Mouse (Mus musculus) embryonic facial prominence, embryonic 11.5 days (tissue): ENCODE results near the gene Atp5d. TPM values are rescaled to one million over a fixed set of nuclear protein-coding genes. Genes with fewer than 3 reads are reported as not detected.

ENCODE experiments used
- ATAC-seq: fragments of 200-750 bp; cut with Nextera tagmentation; replicated peaks from 2 replicates; pipeline ENCODE4 v1.8.0; 2017; ENCODE audit warnings: low read depth; ENCODE audit not compliant: insufficient number of reproducible peaks, low FRiP score, low TSS enrichment
- DNase-seq: peaks from one replicate; pipeline ENCODE4 v3.0.0-alpha.2; 2015; ENCODE audit warnings: low spot score
- H3K27ac ChIP-seq: fragments of 300-500 bp; sonication (generic); replicated peaks from 2 replicates; pipeline ENCODE4 v1.5.1; 2014; ENCODE audit warnings: mild to moderate bottlenecking, low read depth, low read length, control low read depth
- H3K27me3 ChIP-seq: fragments of 300-500 bp; sonication (generic); 2 replicates; pipeline ENCODE4 v1.6.1; 2014; ENCODE audit warnings: mild to moderate bottlenecking, low read length, moderate library complexity, mixed read lengths; ENCODE audit not compliant: control insufficient read depth, insufficient read depth
- H3K36me3 ChIP-seq: fragments of 300-500 bp; sonication (generic); replicated peaks from 2 replicates; pipeline ENCODE4 v1.6.1; 2014; ENCODE audit warnings: low read depth, mild to moderate bottlenecking, low read length, moderate library complexity, mixed read lengths; ENCODE audit not compliant: control insufficient read depth, insufficient read depth
- H3K4me1 ChIP-seq: fragments of 300-500 bp; sonication (generic); 2 replicates; pipeline ENCODE4 v1.6.1; 2014; ENCODE audit warnings: low read length, mixed read lengths; ENCODE audit not compliant: control insufficient read depth, insufficient read depth
- H3K4me2 ChIP-seq: fragments of 300-500 bp; sonication (generic); 2 replicates; pipeline ENCODE4 v1.6.1; 2014; ENCODE audit warnings: low read depth, mild to moderate bottlenecking, control low read depth, low read length, moderate library complexity
- H3K4me3 ChIP-seq: fragments of 300-500 bp; sonication (generic); 2 replicates; pipeline ENCODE4 v1.5.1; 2014; ENCODE audit warnings: low read depth, low read length, control low read depth
- H3K9ac ChIP-seq: fragments of 300-500 bp; sonication (generic); replicated peaks from 2 replicates; pipeline ENCODE4 v1.6.1; 2014; ENCODE audit warnings: mild to moderate bottlenecking, control low read depth, low read length
- H3K9me3 ChIP-seq: fragments of 300-500 bp; sonication (generic); replicated peaks from 2 replicates; pipeline ENCODE4 v1.6.1; 2016; ENCODE audit warnings: mild to moderate bottlenecking, low read length, inconsistent platforms, mixed read lengths; ENCODE audit not compliant: control insufficient read depth
- WGBS: fragments of 180-500 bp; shearing (Covaris S2); extraction: QIAGEN DNeasy Blood & Tissue Kit; methylation state at CpG from one replicate; pipeline ENCODE4 v1.1.7; 2014; 5-methylcytosine and 5-hydroxymethylcytosine counted together
- polyA plus RNA-seq: library from polyadenylated mRNA; unstranded; fragments of >200 nt; fragmentation: Nextera tagmentation; extraction: Ambion mirVana; gene quantifications from 2 replicates; pipeline ENCODE4 v1.2.1, GENCODE M21; 2014

Gene Atp5d
- polyA plus RNA-seq, 1 experiment from 2014 or later: 360 TPM

DNA sequence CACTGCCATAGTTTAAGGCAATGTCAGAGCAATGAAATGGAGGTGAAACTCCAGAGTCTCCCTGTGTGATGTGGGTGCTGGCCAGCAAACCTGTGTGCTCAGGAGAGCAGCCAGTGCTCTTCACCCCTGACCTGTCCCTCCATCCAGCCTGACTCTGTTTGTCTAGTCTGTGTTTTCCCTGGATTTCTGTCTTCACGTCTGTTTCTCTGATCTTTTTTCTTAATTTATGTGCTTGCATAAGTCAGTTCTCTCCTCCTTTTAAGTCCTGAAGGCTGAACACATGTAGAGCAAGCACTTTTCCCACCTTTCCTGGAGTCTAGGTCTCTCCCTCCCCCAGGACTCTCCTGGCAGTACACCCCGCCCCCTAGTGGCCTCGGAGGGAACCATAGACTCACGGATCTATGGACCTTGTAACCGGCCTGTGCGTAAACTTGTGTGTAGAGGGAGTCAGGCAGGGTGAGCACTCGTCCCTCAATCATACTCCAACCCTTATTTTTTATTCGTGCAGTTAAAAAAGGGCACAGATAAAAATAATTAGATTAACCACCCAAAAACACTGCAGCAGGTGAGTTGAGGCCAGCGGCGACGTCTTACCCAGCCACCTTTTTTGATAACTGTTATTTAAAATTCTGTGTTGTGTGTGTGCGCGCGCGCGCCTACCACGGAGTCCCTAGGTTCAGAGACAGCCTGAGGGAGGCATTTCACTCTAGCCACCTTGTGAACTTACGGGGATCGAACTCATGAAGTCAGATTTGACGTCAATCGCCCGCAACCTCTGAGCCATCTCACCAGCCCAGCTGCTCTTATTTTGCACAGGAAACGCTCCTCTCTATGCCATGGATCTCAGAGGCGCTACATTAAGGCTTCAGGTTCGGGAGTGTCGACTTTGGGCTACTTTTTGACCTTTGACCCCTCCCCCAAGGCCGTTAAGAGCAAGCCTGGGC lies 23.8 kb upstream of the Atp5d start:
- peak overlapping the region; percentile 61 for H3K4me2 ChIP-seq
- DNase-seq (peak; percentile 98), ATAC-seq (peak; percentile 68)
- H3K9me3 ChIP-seq: no peaks in the 10 kb centered on the region
- 2% methylated on average over 27 of the region's 27 CpGs for WGBS
- H3K4me3 ChIP-seq: peak overlapping the region; percentile 95
- H3K27ac ChIP-seq: peak overlapping the region; percentile 59; the same call in 1 of the 2 replicates
- H3K27me3 ChIP-seq: no peaks in the 10 kb centered on the region
- H3K9ac ChIP-seq: peak overlapping the region; percentile 58
- peaks cover 2% of the 10 kb centered on the region; the same call in 1 of the 2 replicates for H3K36me3 ChIP-seq
- H3K4me1 ChIP-seq: peaks cover 13% of the 10 kb centered on the region

DNA sequence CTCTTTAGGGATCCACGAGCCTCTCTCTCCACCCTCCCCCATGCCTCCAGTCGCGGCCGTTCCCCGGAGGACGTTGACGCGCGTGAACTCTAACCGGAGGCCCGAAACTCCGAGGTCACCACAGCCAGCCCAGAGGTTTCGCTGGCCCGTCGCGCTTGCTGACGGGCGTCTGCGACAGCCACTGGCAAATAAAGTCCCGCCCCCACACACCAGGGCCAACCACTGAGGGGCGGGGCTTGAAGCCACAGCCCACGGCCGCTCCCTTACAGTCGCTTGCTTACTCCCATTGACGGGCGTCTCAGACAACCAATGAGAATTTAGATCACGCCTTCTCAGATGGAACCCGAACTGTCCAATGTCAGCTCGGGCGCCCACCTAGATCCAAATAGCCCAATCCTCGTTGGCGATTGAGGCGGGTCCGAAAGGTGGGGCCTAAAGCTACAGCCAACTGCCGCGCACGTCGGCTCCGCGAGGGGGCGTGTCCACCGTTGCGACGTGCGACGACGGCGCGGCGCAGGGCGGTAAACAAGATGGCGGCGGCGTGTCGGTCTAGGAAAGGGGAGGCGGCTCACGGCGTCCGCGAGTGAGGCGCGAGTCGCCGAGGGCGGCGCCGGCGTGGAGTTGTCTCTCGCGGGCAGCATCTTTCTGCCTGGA lies 23.0 kb upstream of the Atp5d start, which contains the start of gene Stk11:
Gene Stk11, plus strand, starts transcription at position 514 of the 654 bp plus-strand sequence.
- Histone ChIP-seq H3K27ac (peak within 1 kb of the TSS; percentile 59; the same call in 1 of the 2 replicates), H3K4me2 (peak within 1 kb of the TSS; percentile 86), H3K4me3 (peak within 1 kb of the TSS; percentile 95), H3K27me3 (no peaks in the 10 kb centered on the region), H3K9me3 (no peaks in the 10 kb centered on the region), H3K36me3 (peaks cover 2% of the 10 kb centered on the region), H3K4me1 (peaks cover 13% of the 10 kb centered on the region), H3K9ac (peak within 1 kb of the TSS; percentile 87)
- ATAC-seq (peak; percentile 98), DNase-seq (peak; percentile 100)
- under 1% methylated on average over 70 of the region's 70 CpGs for WGBS

DNA sequence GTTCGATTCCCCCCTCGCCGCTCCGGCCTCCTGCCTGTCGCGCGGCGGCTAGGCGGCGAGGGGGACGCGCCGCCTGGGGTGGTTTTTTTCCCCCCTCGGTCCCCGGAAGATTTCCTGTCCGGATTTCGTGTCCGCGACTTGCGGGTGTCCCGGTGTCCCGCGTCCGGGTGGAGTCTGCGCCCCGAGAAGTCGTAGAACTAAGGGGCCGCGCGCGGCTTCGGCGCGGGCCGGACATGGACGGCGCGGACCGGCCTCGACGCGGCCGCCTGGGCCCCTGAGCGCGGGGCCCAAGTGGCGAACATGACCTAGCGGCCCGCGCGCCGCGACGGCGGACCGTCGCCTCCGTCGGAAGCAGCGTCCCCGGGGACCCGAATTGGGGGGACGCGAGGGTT lies 22.5 kb upstream of the Atp5d start:
- Histone ChIP-seq H3K9ac (peak overlapping the region; percentile 87), H3K36me3 (peaks cover 2% of the 10 kb centered on the region), H3K4me1 (peaks cover 13% of the 10 kb centered on the region), H3K27me3 (no peaks in the 10 kb centered on the region), H3K9me3 (no peaks in the 10 kb centered on the region), H3K4me3 (peak overlapping the region; percentile 95), H3K4me2 (peak overlapping the region; percentile 86), H3K27ac (peak overlapping the region; percentile 35; the same call in 1 of the 2 replicates)
- 0% methylated on average over 63 of the region's 63 CpGs for WGBS
- peak; percentile 36 for DNase-seq
- no peak for ATAC-seq

DNA sequence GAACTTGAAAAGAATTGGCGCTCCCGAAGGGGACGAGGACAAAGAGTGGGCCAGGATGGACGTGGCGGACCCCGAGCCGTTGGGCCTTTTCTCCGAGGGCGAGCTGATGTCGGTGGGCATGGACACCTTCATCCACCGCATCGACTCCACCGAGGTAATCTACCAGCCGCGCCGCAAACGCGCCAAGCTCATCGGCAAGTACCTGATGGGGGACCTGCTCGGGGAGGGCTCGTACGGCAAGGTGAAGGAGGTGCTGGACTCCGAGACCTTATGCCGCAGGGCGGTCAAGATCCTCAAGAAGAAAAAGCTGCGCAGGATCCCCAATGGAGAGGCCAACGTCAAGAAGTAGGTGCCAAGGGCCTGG lies 21.9 kb upstream of the Atp5d start:
- H3K27me3 ChIP-seq: no peaks in the 10 kb centered on the region
- H3K36me3 ChIP-seq: peaks cover 2% of the 10 kb centered on the region
- WGBS: under 1% methylated on average over 27 of the region's 27 CpGs
- H3K9ac ChIP-seq: peak overlapping the region; percentile 87
- H3K4me2 ChIP-seq: peak overlapping the region; percentile 86
- H3K4me1 ChIP-seq: peaks cover 13% of the 10 kb centered on the region
- ATAC-seq (no peak), DNase-seq (peak; percentile 32)
- no peak overlapping the region for H3K27ac ChIP-seq
- H3K9me3 ChIP-seq: no peaks in the 10 kb centered on the region
- peak overlapping the region; percentile 95 for H3K4me3 ChIP-seq

DNA sequence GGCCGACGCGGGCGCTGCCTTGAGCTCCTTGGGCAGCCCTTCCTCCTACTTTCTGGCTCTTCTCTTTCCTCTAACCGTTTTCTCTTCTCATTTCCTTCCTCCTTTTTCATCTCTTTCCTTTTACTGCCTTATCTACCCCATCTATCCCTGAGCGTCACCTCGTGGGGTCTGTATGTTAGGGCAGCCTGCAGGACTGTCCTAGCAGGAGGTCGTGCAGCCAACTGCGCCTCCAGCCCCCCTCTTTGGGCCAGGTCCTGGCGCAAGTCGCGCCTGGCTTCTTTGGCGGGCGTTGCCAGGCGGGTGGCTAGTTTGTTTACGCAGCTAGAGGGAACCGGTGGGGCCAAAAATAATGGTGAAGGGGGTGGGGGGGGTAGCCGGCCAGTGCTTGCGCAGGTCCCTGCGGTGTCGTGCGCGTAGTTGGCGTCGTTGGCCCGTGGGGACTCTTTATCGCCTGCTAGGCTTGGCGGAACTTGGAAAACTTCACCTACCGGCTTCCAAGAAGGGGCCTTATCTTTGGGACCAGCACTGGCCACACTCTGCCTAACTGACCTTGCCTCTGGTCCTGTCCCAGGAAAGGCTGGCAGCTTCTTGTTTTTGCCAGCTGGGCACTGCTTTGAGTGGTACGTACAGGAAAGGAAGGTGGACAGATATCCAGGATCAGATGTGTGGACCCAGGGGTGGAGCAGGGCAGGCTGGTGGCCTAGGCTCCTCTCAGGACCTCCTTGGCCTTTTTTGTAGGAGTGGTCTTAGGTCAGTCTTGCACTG lies 21.3 kb upstream of the Atp5d start:
- Histone ChIP-seq H3K27me3 (no peaks in the 10 kb centered on the region), H3K4me1 (peaks cover 13% of the 10 kb centered on the region), H3K36me3 (peaks cover 4% of the 10 kb centered on the region), H3K4me2 (peak overlapping the region; percentile 86), H3K27ac (no peak overlapping the region), H3K4me3 (peak overlapping the region; percentile 95), H3K9ac (peak overlapping the region; percentile 87), H3K9me3 (no peaks in the 10 kb centered on the region)
- DNase-seq: no peak
- WGBS: 5% methylated on average over 30 of the region's 30 CpGs
- ATAC-seq: no peak

DNA sequence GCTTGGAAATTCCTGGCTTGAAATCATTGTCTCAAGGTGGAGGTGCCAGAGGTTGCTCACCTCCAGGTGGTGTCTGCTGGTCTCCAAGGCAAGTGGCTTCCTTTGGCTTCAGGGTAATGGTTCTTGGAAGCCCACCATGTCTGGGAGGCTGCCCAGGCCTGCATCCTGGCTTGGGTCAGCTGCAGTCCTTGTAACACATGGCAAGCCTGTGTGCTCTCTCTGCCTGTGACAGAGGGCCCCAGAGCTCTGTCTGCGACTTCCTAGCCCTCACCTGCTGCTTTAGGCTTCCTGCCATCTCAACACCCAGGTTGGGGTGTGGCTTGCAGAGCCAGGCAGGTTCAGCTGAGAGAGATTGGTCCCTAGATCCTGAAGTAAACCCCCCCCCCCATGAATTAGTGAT lies 20.7 kb upstream of the Atp5d start:
- Histone ChIP-seq H3K4me1 (peaks cover 13% of the 10 kb centered on the region), H3K9me3 (no peaks in the 10 kb centered on the region), H3K9ac (peak overlapping the region; percentile 87), H3K27ac (no peak overlapping the region), H3K4me2 (peak overlapping the region; percentile 86), H3K4me3 (peak overlapping the region; percentile 95), H3K36me3 (peaks cover 4% of the 10 kb centered on the region), H3K27me3 (no peaks in the 10 kb centered on the region)
- no peak for DNase-seq
- no peak for ATAC-seq
- WGBS: 42% methylated on average over 1 of the region's 1 CpGs

DNA sequence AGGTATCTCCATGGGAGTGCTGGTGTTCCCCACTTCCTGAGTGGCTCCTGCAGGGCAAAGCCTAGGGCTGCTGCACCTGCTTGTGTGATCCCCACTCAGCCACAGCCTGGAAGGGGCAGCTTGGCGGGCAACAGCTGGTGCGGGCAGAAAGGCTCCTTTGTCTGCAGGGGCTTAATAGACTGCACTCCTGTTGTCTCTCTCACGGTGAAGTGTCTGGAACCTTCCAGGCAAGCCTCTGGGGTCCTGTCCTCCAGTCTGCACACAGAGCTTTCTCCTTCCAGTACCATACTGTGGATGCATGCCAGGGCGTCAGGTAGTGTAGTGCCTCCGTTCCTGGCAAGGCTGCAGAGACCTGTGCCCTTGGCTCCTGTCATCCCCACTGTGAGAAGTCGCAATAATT lies 19.9 kb upstream of the Atp5d start:
- H3K9me3 ChIP-seq: no peaks in the 10 kb centered on the region
- no peak for ATAC-seq
- no peak for DNase-seq
- H3K27ac ChIP-seq: no peak overlapping the region
- no peaks in the 10 kb centered on the region for H3K27me3 ChIP-seq
- H3K4me2 ChIP-seq: peak overlapping the region; percentile 86
- 67% methylated on average over 6 of the region's 6 CpGs for WGBS
- peaks cover 4% of the 10 kb centered on the region for H3K36me3 ChIP-seq
- H3K4me1 ChIP-seq: peaks cover 13% of the 10 kb centered on the region
- H3K9ac ChIP-seq: peak overlapping the region; percentile 37
- H3K4me3 ChIP-seq: 0 out of 2 replicates have a peak overlapping the region, but pooled peaks have one; percentile 15
